Mouse (Mus musculus) spleen, adult 2 months (tissue): ENCODE data around the gene Amph. TPM values are rescaled to one million over a fixed set of nuclear protein-coding genes. Genes with fewer than 3 reads are reported as not detected.

Source experiments
- DNase-seq, 2 experiments: peaks; one replicate each; pipeline versions ENCODE4 v3.0.0 to v3.0.0-alpha.2; 2012 to 2021; ENCODE audit warnings: low spot score in 2 of 2, low read depth in 1 of 2
- H3K27ac ChIP-seq: fragments of 200-500 bp; 2 replicates; pipeline ENCODE4 v1.5.1; 2012; ENCODE audit warnings: low read length, inconsistent platforms; ENCODE audit not compliant: insufficient read depth
- H3K27me3 ChIP-seq: fragments of 200-500 bp; 2 replicates; pipeline ENCODE4 v1.6.1; 2012; ENCODE audit warnings: mild to moderate bottlenecking, moderate library complexity, low read length, inconsistent platforms; ENCODE audit not compliant: control insufficient read depth, insufficient read depth
- H3K36me3 ChIP-seq: fragments of 200-500 bp; 2 replicates; pipeline ENCODE4 v1.6.1; 2012; ENCODE audit warnings: mild to moderate bottlenecking, low read length, inconsistent platforms; ENCODE audit not compliant: control insufficient read depth, insufficient read depth
- H3K4me1 ChIP-seq: fragments of 200-500 bp; 2 replicates; pipeline ENCODE4 v1.6.1; 2011; ENCODE audit warnings: inconsistent platforms; ENCODE audit not compliant: control insufficient read depth, insufficient read depth, insufficient read length
- H3K4me3 ChIP-seq: fragments of 200-500 bp; 2 replicates; pipeline ENCODE4 v1.5.1; 2011; ENCODE audit warnings: mild to moderate bottlenecking, inconsistent platforms; ENCODE audit not compliant: insufficient read depth, insufficient read length; ENCODE audit errors: extremely low read depth
- CTCF ChIP-seq: fragments of 200-500 bp; IDR thresholded peaks from 2 replicates; pipeline ENCODE4 v1.5.1; 2011; ENCODE audit warnings: mild to moderate bottlenecking, inconsistent platforms; ENCODE audit not compliant: insufficient read depth, insufficient read length, insufficient replicate concordance; ENCODE audit errors: extremely low read depth
- POLR2A ChIP-seq: fragments of 200-500 bp; IDR thresholded peaks from 2 replicates; pipeline ENCODE4 v1.6.1; 2011; ENCODE audit warnings: low read depth, low read length, inconsistent platforms
- WGBS: fragments of 180-500 bp; shearing (Covaris S2); methylation state at CpG from one replicate; pipeline ENCODE4 v1.1.7; 2018; 5-methylcytosine and 5-hydroxymethylcytosine counted together
- polyA plus RNA-seq: library from polyadenylated mRNA; depleted of rRNA; stranded (reverse); fragments of >200 nt; gene quantifications from 2 replicates; pipeline ENCODE4 v1.2.3, GENCODE M21; 2012

The Amph gene
- polyA plus RNA-seq, 1 experiment, result 0.41 TPM

DNA sequence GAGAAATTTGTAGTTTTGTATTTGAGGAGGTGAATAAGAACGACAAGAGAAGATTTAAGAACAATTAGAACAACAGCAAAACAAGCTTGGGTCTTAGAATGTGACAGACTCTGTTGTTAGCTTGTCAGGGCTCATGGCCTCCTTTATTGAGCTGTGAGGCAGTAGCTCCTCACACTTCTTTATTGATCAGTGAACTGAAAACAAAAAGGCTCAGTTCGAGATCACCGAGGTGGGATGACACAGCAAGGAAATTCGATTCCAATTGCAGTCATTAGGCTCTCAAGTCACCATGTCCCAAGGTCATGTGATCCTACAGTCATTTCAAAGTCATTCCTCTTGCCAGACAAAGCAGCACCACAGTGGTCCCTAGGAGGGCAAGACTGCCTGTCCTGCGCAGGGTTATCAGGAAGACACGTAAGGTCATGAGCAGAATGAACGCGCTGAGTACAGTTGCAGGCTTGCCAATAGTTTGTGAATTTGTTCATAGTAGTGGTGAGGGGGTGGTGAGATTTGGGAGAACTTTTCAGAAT lies 41.2 kb downstream of the Amph start:
- Histone ChIP-seq H3K27ac (no peak overlapping the region), H3K27me3 (no peaks in the 10 kb centered on the region), H3K36me3 (no peaks in the 10 kb centered on the region), H3K4me3 (no peak overlapping the region), H3K4me1 (no peaks in the 10 kb centered on the region)
- no peak for TF ChIP-seq POLR2A
- TF ChIP-seq CTCF, result no peak
- no peak for DNase-seq
- 82% methylated on average over 8 of the region's 8 CpGs for WGBS

DNA sequence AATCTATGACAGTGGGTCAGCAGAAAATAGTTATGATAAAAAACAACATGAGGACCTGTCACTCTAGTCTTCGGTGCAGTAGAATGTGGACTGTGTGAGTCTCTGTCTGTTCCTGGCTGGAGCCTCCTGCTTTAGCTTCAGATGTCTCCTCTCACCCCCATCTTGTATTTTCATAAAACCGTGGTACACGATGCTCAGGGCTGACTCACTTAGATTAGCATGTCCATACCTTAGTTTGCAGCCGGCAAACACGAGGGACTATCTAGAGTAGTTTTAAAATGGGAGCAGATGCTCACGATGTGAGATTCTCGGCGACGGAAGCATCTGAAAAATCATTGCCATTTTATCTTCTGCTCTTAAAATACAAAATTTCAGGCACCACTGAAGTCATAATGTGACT lies 54.5 kb downstream of the Amph start:
- TF ChIP-seq CTCF, result no peak
- TF ChIP-seq POLR2A, result no peak
- WGBS, result 91% methylated on average over 9 of the region's 9 CpGs
- no peaks in the 10 kb centered on the region for H3K36me3 ChIP-seq
- H3K27me3 ChIP-seq, result no peaks in the 10 kb centered on the region
- no peak overlapping the region for H3K4me3 ChIP-seq
- no peaks in the 10 kb centered on the region for H3K4me1 ChIP-seq
- no peak overlapping the region for H3K27ac ChIP-seq
- DNase-seq, result no peak

DNA sequence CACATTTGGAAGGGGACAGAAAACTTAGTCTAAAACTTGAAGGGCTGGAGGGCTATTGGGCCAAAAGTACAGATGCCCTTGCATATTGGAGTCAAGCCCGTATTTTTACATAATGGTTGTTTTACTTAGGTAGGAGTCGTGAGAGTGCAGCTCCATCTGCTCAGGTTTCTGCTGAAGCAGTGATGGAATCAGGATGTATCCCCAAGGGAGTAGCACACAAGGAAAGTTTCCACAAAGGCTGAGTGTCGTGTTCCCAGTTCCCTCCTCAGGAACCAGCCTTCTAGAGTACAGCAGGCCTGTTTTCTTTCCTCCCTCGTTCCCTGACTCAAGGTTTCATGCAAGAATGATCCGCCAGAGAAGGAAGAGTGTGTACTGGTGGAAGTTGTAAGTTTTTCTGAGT lies 56.4 kb downstream of the Amph start:
- WGBS, result 75% methylated on average over 5 of the region's 5 CpGs
- Histone ChIP-seq H3K36me3 (no peaks in the 10 kb centered on the region), H3K27me3 (no peaks in the 10 kb centered on the region), H3K4me1 (no peaks in the 10 kb centered on the region), H3K27ac (no peak overlapping the region), H3K4me3 (no peak overlapping the region)
- DNase-seq, result no peak
- no peak for TF ChIP-seq POLR2A
- no peak for TF ChIP-seq CTCF

DNA sequence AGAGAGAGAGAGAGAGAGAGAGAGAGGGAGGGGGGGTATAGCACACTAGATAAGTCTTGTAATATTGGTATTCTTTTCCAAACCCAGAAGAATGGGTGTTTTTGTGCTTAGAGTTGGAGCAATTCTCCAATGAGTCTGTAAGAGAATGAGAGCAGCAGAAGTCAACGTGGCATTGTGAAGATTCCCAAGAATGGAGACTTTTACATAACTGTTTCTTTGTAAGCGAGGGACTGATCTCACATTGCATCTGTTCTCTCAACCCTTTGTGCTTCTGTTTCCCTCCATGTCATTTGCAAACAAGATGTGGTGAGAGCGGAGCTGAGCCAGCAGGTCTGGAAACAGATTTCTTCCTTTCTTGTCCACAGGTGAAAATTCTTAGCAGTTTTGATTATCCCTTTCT lies 60.4 kb downstream of the Amph start:
- H3K4me1 ChIP-seq, result no peaks in the 10 kb centered on the region
- WGBS, result 71% methylated on average over 3 of the region's 3 CpGs
- DNase-seq, result no peak
- no peak overlapping the region for H3K27ac ChIP-seq
- no peaks in the 10 kb centered on the region for H3K27me3 ChIP-seq
- H3K36me3 ChIP-seq, result no peaks in the 10 kb centered on the region
- TF ChIP-seq CTCF, result no peak
- no peak for TF ChIP-seq POLR2A
- H3K4me3 ChIP-seq, result no peak overlapping the region

DNA sequence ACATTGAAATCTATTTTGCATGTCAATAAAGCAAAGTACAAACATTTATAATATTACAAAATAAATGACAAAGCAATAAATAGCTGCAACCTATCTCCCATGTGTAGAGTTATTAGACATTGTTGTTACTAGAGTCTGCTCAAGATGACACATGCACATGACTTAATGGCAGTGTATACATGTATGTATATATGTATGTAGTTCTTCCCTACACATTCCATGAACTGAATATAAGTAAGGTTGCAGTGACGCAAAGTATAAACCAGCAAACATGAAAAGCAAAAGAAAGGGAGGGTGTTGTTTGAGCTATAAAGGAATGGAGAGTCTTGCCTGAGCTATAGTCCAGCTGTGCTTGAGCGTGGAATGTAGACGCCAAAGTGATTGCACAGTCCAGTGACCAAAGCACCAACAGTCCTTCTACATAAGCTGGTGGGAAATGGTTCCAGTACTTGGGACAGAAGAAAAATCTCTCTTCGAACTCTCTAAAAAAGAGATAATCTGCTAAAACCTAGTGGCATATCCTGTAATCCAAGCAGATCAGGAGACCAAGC lies 66.9 kb downstream of the Amph start:
- no peak for TF ChIP-seq CTCF
- no peak for TF ChIP-seq POLR2A
- H3K27ac ChIP-seq, result no peak overlapping the region
- H3K27me3 ChIP-seq, result no peaks in the 10 kb centered on the region
- WGBS, result 89% methylated on average over 4 of the region's 4 CpGs
- no peak for DNase-seq
- no peaks in the 10 kb centered on the region for H3K36me3 ChIP-seq
- H3K4me1 ChIP-seq, result no peaks in the 10 kb centered on the region
- H3K4me3 ChIP-seq, result no peak overlapping the region

DNA sequence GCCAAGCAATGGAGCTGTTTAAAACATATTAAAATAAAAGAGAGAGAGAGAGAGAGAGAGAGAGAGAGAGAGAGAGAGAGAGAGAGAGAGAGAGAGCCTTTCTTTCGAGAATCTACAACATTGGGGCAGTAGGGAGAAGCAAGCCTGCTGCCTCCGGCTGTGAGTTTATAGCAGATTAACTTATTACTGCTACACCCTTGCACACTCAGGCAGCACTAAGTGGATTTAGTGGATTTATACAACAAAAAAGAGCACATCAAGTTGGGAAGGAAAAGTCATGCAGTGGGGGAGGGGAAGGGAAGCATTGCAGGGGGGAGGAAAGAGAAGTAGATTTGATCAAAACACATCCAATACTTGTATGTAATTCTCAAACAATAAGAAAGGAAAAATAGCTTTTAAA lies 73.5 kb downstream of the Amph start:
- H3K27ac ChIP-seq, result no peak overlapping the region
- no peak overlapping the region for H3K4me3 ChIP-seq
- TF ChIP-seq POLR2A (no peak), CTCF (no peak)
- DNase-seq, result no peak
- no peaks in the 10 kb centered on the region for H3K4me1 ChIP-seq
- H3K27me3 ChIP-seq, result no peaks in the 10 kb centered on the region
- no peaks in the 10 kb centered on the region for H3K36me3 ChIP-seq
- 91% methylated on average over 2 of the region's 2 CpGs for WGBS

DNA sequence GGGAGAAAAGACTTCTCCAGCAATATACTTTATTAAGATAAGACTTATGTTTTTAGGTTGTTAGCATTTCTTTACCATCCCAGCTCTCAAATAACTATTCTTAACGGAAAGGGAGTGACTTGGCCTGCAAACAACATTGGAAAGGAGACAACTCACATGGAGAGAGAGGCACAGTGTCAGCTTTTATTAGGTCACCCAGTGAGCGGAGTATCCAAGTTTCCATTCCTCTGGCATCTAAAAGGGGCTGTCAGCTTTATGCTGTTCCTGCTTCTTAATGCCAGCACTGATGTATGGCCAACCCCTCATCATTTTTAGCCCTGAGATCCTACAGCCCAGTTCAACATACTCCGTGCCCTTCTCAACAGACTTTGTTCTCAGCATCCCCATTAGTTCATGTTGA lies 74.3 kb downstream of the Amph start:
- no peaks in the 10 kb centered on the region for H3K27me3 ChIP-seq
- TF ChIP-seq POLR2A, result no peak
- no peak for TF ChIP-seq CTCF
- no peak overlapping the region for H3K27ac ChIP-seq
- DNase-seq, result no peak
- 86% methylated on average over 3 of the region's 3 CpGs for WGBS
- H3K36me3 ChIP-seq, result no peaks in the 10 kb centered on the region
- no peaks in the 10 kb centered on the region for H3K4me1 ChIP-seq
- H3K4me3 ChIP-seq, result no peak overlapping the region
